Mouse (Mus musculus) hindbrain, embryonic 10.5 days (tissue): ENCODE measurements around the gene Aff3. TPM values are rescaled to one million over a fixed set of nuclear protein-coding genes. Genes with fewer than 3 reads are reported as not detected.
A peak's percentile ranks its signal among the peaks of the same experiment; 100 is the strongest.

Experiments
- DNase-seq: peaks from one replicate; pipeline ENCODE4 v3.0.0-alpha.2; 2017; ENCODE audit warnings: low spot score
- H3K27ac ChIP-seq: fragments of 300-500 bp; sonication (generic); 2 replicates; pipeline ENCODE4 v1.5.1; 2016; ENCODE audit warnings: mild to moderate bottlenecking, moderate library complexity
- H3K27me3 ChIP-seq: fragments of 300-500 bp; sonication (generic); 2 replicates; pipeline ENCODE4 v1.6.1; 2016; ENCODE audit warnings: mild to moderate bottlenecking; ENCODE audit not compliant: poor library complexity, insufficient read depth, severe bottlenecking
- H3K36me3 ChIP-seq: fragments of 300-500 bp; sonication (generic); 2 replicates; pipeline ENCODE4 v1.6.1; 2016; ENCODE audit warnings: mild to moderate bottlenecking, moderate library complexity
- H3K4me1 ChIP-seq: fragments of 300-500 bp; sonication (generic); replicated peaks from 2 replicates; pipeline ENCODE4 v1.6.1; 2016; ENCODE audit warnings: mild to moderate bottlenecking
- H3K4me3 ChIP-seq: fragments of 300-500 bp; sonication (generic); 2 replicates; pipeline ENCODE4 v1.5.1; 2016; ENCODE audit warnings: mild to moderate bottlenecking, moderate library complexity
- H3K9me3 ChIP-seq: fragments of 300-500 bp; sonication (generic); 2 replicates; pipeline ENCODE4 v1.6.1; 2016; ENCODE audit warnings: mild to moderate bottlenecking, moderate library complexity
- WGBS: fragments of 180-500 bp; shearing (Covaris S2); methylation state at CpG from one replicate; pipeline ENCODE4 v1.1.7; 2016; 5-methylcytosine and 5-hydroxymethylcytosine counted together
- polyA plus RNA-seq: library from polyadenylated mRNA; unstranded; fragments of >200 nt; fragmentation: Nextera tagmentation; extraction: Ambion mirVana; gene quantifications from 2 replicates; pipeline ENCODE4 v1.2.1, GENCODE M21; 2016

Aff3 gene
- polyA plus RNA-seq, 1 experiment from 2014 or later = 11.4 TPM

- peak; percentile 33 for DNase-seq
- Histone ChIP-seq H3K9me3 (no peaks in the 10 kb centered on the region), H3K27me3 (no peaks in the 10 kb centered on the region), H3K4me1 (peaks cover 43% of the 10 kb centered on the region), H3K36me3 (no peaks in the 10 kb centered on the region), H3K27ac (no peak overlapping the region), H3K4me3 (no peak overlapping the region)
- 57% methylated on average over 10 of the region's 10 CpGs for WGBS
Measured at GRCm38 (mm10) chr1:38130715-38131483, 533.9 kb downstream of the Aff3 start.

- DNase-seq = peak; percentile 90
- under 1% methylated on average over 120 of the region's 122 CpGs for WGBS
- Histone ChIP-seq H3K4me3 (peak within 1 kb of the TSS; percentile 91), H3K4me1 (peaks cover 43% of the 10 kb centered on the region), H3K36me3 (no peaks in the 10 kb centered on the region), H3K9me3 (no peaks in the 10 kb centered on the region), H3K27me3 (no peaks in the 10 kb centered on the region), H3K27ac (peak within 1 kb of the TSS; percentile 98)
Measured at GRCm38 (mm10) chr1:38129501-38130267, 535.1 kb downstream of the Aff3 start, which contains the start of gene Rev1. TSS of gene Rev1 (minus strand) at chr1:38129801.

GRCm38 (mm10) chr1:38128919-38129436 is 535.8 kb downstream of the Aff3 start:
- no peaks in the 10 kb centered on the region for H3K9me3 ChIP-seq
- H3K4me1 ChIP-seq = peaks cover 43% of the 10 kb centered on the region
- no peaks in the 10 kb centered on the region for H3K27me3 ChIP-seq
- under 1% methylated on average over 46 of the region's 68 CpGs for WGBS
- H3K36me3 ChIP-seq = no peaks in the 10 kb centered on the region
- peak overlapping the region; percentile 98 for H3K27ac ChIP-seq
- H3K4me3 ChIP-seq = peak overlapping the region; percentile 91
- DNase-seq = peak; percentile 57

Other genes with a start within 250 kb of the Aff3 start
- gene Lonrf2, start 171.8 kb upstream of the Aff3 start, polyA plus RNA-seq = 1.9 TPM in 2 replicates
- 12.8 and 14.3 TPM in 2 replicates for gene Chst10, start 233.2 kb upstream of the Aff3 start, polyA plus RNA-seq